Mouse (Mus musculus) testis, adult 2 months (tissue): ENCODE measurements at regions not wholly inside any gene's neighbourhood (a gene's known extent, or its start where the extent isn't known, plus 50 kb on each side); places are given as distances from the start of the nearest gene placed in this dataset.

Source experiments
- CTCF ChIP-seq: fragments of 200-500 bp; IDR thresholded peaks from 2 replicates; pipeline ENCODE4 v1.5.1; 2012; ENCODE audit warnings: low read depth, mild to moderate bottlenecking, inconsistent platforms, low read length, moderate library complexity; ENCODE audit not compliant: control insufficient read depth, insufficient read depth, insufficient replicate concordance
- POLR2A ChIP-seq: fragments of 200-500 bp; IDR thresholded peaks from 2 replicates; pipeline ENCODE4 v1.6.1; 2012; ENCODE audit warnings: low read depth, mild to moderate bottlenecking, inconsistent platforms, low read length, moderate library complexity; ENCODE audit not compliant: control insufficient read depth

DNA sequence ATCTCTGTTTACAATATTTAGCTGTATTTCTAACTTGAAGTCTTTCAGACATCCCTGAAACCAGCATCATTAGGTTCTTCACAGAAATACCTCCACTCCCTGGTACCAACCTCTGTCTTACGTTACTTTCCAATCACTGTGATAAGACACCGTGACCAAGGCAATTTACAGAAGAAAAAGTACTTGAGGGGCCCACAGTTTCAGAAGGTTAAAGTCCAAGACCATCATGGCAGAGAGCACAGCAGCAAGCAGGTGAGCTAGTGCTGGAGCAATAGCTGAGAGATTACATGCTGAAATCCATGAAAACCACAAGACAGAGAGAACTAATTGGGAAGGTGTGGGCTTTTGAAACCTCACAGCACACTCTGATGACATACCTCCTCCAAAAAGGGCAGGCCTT lies 84.9 kb upstream of the Tgm3 start:
- no peak for TF ChIP-seq CTCF
- no peak for TF ChIP-seq POLR2A
